Mouse (Mus musculus) ovary, postnatal 10 days (tissue): ENCODE measurements around the gene Cerk.

Source experiments
- DNase-seq: peaks from one replicate; pipeline ENCODE4 v3.0.0; 2022; ENCODE audit warnings: low spot score

Cerk gene

GRCm38 (mm10) chr15:86091201-86091997 lies 94.5 kb downstream of the Cerk start:
- no peak for DNase-seq

- DNase-seq = no peak
These were observed 95.4 kb downstream of the Cerk start for GRCm38 (mm10) chr15:86090578-86090977.

- DNase-seq = peak; percentile 50
These were observed 95.9 kb downstream of the Cerk start for GRCm38 (mm10) chr15:86089991-86090529.
